Mouse (Mus musculus): ENCODE measurements around the gene Slc2a4. TPM values are rescaled to one million over a fixed set of nuclear protein-coding genes. Genes with fewer than 3 reads are reported as not detected.

The Slc2a4 gene
- 1.9 and 3.6 TPM in 2 replicates for polyA plus RNA-seq (2012; rRNA removed)

- Histone ChIP-seq H3K4me1 (ENCODE audit: control insufficient read depth, insufficient read depth, low read length) (peaks cover 18% of the 10 kb centered on the region), H3K4me3 (ENCODE audit: control insufficient read depth, low read depth, low read length) (peak within 1 kb of the TSS; percentile 50), H3K36me3 (ENCODE audit: control insufficient read depth, insufficient read depth, low read length) (no peaks in the 10 kb centered on the region), H3K27ac (ENCODE audit: control insufficient read depth, insufficient read depth, low read depth, low read length) (no peak within 1 kb of the TSS), H3K27me3 (ENCODE audit: control insufficient read depth, insufficient read depth, low read length) (no peaks in the 10 kb centered on the region)
- no peak for TF ChIP-seq CTCF (IDR thresholded peaks at IDR 0.05; ENCODE audit: control insufficient read depth, insufficient read depth, insufficient replicate concordance, low read depth, low read length)
- no peak for TF ChIP-seq POLR2A (IDR thresholded peaks at IDR 0.05; ENCODE audit: control insufficient read depth, low read depth, low read length)
Measured at GRCm38 (mm10) chr11:69948066-69948762, at the start of gene Slc2a4. Slc2a4 (minus strand) TSS chr11:69948188.

GRCm38 (mm10) chr11:69997070-69997509 is 49.1 kb upstream of the Slc2a4 start:
- peaks cover 23% of the 10 kb centered on the region for H3K4me1 ChIP-seq (ENCODE audit: control insufficient read depth, insufficient read depth, low read length)
- H3K27me3 ChIP-seq (ENCODE audit: control insufficient read depth, insufficient read depth, low read length), result no peaks in the 10 kb centered on the region
- TF ChIP-seq CTCF (IDR thresholded peaks at IDR 0.05; ENCODE audit: control insufficient read depth, insufficient read depth, insufficient replicate concordance, low read depth, low read length) (no peak), POLR2A (IDR thresholded peaks at IDR 0.05; ENCODE audit: control insufficient read depth, low read depth, low read length) (peak; percentile 62)
- H3K27ac ChIP-seq (ENCODE audit: control insufficient read depth, insufficient read depth, low read depth, low read length), result peak overlapping the region; percentile 92
- peak overlapping the region; percentile 98 for H3K4me3 ChIP-seq (ENCODE audit: control insufficient read depth, low read depth, low read length)
- peaks cover 5% of the 10 kb centered on the region for H3K36me3 ChIP-seq (ENCODE audit: control insufficient read depth, insufficient read depth, low read length)

GRCm38 (mm10) chr11:69996161-69997061 is 48.4 kb upstream of the Slc2a4 start:
- TF ChIP-seq CTCF (IDR thresholded peaks at IDR 0.05; ENCODE audit: control insufficient read depth, insufficient read depth, insufficient replicate concordance, low read depth, low read length) (no peak), POLR2A (IDR thresholded peaks at IDR 0.05; ENCODE audit: control insufficient read depth, low read depth, low read length) (no peak)
- Histone ChIP-seq H3K36me3 (ENCODE audit: control insufficient read depth, insufficient read depth, low read length) (peaks cover 5% of the 10 kb centered on the region), H3K27me3 (ENCODE audit: control insufficient read depth, insufficient read depth, low read length) (no peaks in the 10 kb centered on the region), H3K4me3 (ENCODE audit: control insufficient read depth, low read depth, low read length) (peak overlapping the region; percentile 98), H3K4me1 (ENCODE audit: control insufficient read depth, insufficient read depth, low read length) (peaks cover 23% of the 10 kb centered on the region), H3K27ac (ENCODE audit: control insufficient read depth, insufficient read depth, low read depth, low read length) (peak overlapping the region; percentile 97)

GRCm38 (mm10) chr11:69995391-69995960 is 47.5 kb upstream of the Slc2a4 start, which contains the start of gene Phf23:
Phf23 (plus strand) TSS chr11:69995777.
- Histone ChIP-seq H3K27ac (ENCODE audit: control insufficient read depth, insufficient read depth, low read depth, low read length) (peak within 1 kb of the TSS; percentile 97), H3K27me3 (ENCODE audit: control insufficient read depth, insufficient read depth, low read length) (no peaks in the 10 kb centered on the region), H3K36me3 (ENCODE audit: control insufficient read depth, insufficient read depth, low read length) (peaks cover 5% of the 10 kb centered on the region), H3K4me3 (ENCODE audit: control insufficient read depth, low read depth, low read length) (peak within 1 kb of the TSS; percentile 98), H3K4me1 (ENCODE audit: control insufficient read depth, insufficient read depth, low read length) (peaks cover 25% of the 10 kb centered on the region)
- TF ChIP-seq CTCF (IDR thresholded peaks at IDR 0.05; ENCODE audit: control insufficient read depth, insufficient read depth, insufficient replicate concordance, low read depth, low read length), result peak; percentile 28; the same call in 1 of the 2 replicates
- peak; percentile 78 for TF ChIP-seq POLR2A (IDR thresholded peaks at IDR 0.05; ENCODE audit: control insufficient read depth, low read depth, low read length)

GRCm38 (mm10) chr11:69994401-69995090 is 46.6 kb upstream of the Slc2a4 start:
- TF ChIP-seq POLR2A (IDR thresholded peaks at IDR 0.05; ENCODE audit: control insufficient read depth, low read depth, low read length), result no peak
- no peak for TF ChIP-seq CTCF (IDR thresholded peaks at IDR 0.05; ENCODE audit: control insufficient read depth, insufficient read depth, insufficient replicate concordance, low read depth, low read length)
- Histone ChIP-seq H3K27me3 (ENCODE audit: control insufficient read depth, insufficient read depth, low read length) (no peaks in the 10 kb centered on the region), H3K36me3 (ENCODE audit: control insufficient read depth, insufficient read depth, low read length) (peaks cover 5% of the 10 kb centered on the region), H3K4me1 (ENCODE audit: control insufficient read depth, insufficient read depth, low read length) (peaks cover 22% of the 10 kb centered on the region), H3K4me3 (ENCODE audit: control insufficient read depth, low read depth, low read length) (peak overlapping the region; percentile 3; the same call in 1 of the 2 replicates), H3K27ac (ENCODE audit: control insufficient read depth, insufficient read depth, low read depth, low read length) (no peak overlapping the region)

- H3K4me1 ChIP-seq (ENCODE audit: control insufficient read depth, insufficient read depth, low read length), result peaks cover 8% of the 10 kb centered on the region
- no peak overlapping the region for H3K27ac ChIP-seq (ENCODE audit: control insufficient read depth, insufficient read depth, low read depth, low read length)
- H3K27me3 ChIP-seq (ENCODE audit: control insufficient read depth, insufficient read depth, low read length), result no peaks in the 10 kb centered on the region
- no peak for TF ChIP-seq POLR2A (IDR thresholded peaks at IDR 0.05; ENCODE audit: control insufficient read depth, low read depth, low read length)
- no peak for TF ChIP-seq CTCF (IDR thresholded peaks at IDR 0.05; ENCODE audit: control insufficient read depth, insufficient read depth, insufficient replicate concordance, low read depth, low read length)
- H3K4me3 ChIP-seq (ENCODE audit: control insufficient read depth, low read depth, low read length), result peak overlapping the region; percentile 84; the same call in 1 of the 2 replicates
- H3K36me3 ChIP-seq (ENCODE audit: control insufficient read depth, insufficient read depth, low read length), result peaks cover 4% of the 10 kb centered on the region
Measured at GRCm38 (mm10) chr11:69992932-69993331, 44.9 kb upstream of the Slc2a4 start.

All from testis, adult 2 months (tissue).